Mouse (Mus musculus): ENCODE results near the gene Camk1d. TPM values are rescaled to one million over a fixed set of nuclear protein-coding genes. Genes with fewer than 3 reads are reported as not detected.
"Not testable (repeated sequence)": the region's sequence is repeated elsewhere in the genome, so short reads cannot be mapped to it uniquely, and the experiment has no call there.

The Camk1d gene
- total RNA-seq, 2 experiments from 2014 or later: 64.2 to 64.3 TPM

- intact Hi-C loops (cut with DNase I): no loop called here
- DNase-seq: no peak
These were observed 89.9 kb downstream of the Camk1d start for GRCm38 (mm10) chr2:5624379-5624778.

- intact Hi-C loops (cut with DNase I): no loop called here
- DNase-seq: no peak
These were observed 95.9 kb downstream of the Camk1d start for GRCm38 (mm10) chr2:5618361-5618896.

DNA sequence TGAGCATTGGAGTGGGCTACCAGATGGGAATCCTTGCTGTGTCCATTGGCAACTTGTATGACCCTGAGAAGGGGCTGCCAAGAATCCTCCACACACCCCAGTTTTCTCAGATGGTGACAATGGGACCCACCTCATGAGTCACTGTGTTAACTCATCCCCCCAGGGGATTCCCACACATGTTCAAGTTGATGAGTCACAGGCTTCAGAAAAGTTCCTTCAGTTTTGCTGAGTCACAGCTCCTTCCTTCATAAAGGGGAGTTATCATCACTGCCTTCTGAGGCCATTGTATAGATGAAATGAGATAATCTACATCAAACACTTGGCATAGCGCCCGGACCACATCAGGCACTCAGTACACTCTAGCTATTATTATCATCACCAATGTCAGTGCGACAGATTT lies 99.4 kb downstream of the Camk1d start:
- intact Hi-C loops (cut with DNase I): no loop called here
- DNase-seq: peak; percentile 28

DNA sequence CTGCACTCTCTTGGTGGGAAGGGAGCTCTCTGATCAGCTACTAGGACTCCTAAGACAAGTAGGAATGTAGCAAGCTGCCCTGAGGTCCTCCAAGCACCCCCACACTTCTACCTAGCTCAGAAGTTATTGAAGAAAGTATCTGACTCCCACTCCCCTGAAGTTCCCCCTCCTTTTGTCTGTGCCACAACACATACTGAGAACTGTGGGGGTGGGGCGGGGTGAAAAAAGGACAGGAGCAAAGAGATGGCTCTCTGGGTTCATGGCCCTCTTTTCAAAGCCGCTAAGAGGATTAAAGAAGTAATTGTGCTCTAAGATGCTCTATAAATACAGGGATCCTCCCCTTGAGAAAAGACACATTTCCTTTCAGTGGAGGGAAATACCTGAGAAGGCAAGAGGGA lies 100.0 kb downstream of the Camk1d start:
- DNase-seq: no peak
- intact Hi-C loops (cut with DNase I): no loop called here

DNA sequence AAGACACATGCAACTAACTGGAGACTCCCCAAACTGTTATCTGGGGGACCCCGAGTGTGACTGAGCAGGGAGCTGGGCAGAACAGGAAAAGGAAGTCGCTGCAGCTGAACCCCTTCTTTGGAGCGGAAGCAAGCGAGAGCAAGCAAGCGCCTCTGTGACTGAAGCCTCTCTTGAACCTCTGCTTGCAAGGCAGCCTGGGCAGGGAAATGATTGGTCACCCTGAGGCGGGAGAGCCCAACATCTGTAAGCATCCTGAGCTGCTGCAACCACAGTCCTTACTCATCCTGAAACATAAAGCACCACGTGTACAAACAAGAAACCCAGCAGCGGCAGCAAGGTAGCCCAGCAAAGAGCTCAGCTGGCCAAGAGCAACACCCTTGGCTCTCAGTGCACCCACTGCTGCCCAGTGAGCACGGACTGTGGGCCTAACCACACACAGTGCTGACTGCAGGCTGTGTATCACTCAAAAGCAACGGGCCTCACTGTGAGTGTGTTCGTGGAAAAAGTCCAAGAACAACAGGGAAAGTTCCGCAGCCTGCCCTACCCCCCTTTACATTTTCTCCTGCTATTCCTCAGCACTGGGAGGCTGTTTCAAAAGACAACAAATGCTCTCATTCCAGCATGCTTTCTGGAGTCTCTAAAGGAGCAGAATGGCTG lies 100.5 kb downstream of the Camk1d start:
- DNase-seq: no peak
- intact Hi-C loops (cut with DNase I): no loop called here

- intact Hi-C loops (cut with DNase I): no loop called here
- no peak for DNase-seq
These were observed 102.7 kb downstream of the Camk1d start for GRCm38 (mm10) chr2:5611601-5612000.

GRCm38 (mm10) chr2:5610521-5610920 lies 103.8 kb downstream of the Camk1d start:
- peak; percentile 32 for DNase-seq
- intact Hi-C loops (cut with DNase I): no loop called here

DNA sequence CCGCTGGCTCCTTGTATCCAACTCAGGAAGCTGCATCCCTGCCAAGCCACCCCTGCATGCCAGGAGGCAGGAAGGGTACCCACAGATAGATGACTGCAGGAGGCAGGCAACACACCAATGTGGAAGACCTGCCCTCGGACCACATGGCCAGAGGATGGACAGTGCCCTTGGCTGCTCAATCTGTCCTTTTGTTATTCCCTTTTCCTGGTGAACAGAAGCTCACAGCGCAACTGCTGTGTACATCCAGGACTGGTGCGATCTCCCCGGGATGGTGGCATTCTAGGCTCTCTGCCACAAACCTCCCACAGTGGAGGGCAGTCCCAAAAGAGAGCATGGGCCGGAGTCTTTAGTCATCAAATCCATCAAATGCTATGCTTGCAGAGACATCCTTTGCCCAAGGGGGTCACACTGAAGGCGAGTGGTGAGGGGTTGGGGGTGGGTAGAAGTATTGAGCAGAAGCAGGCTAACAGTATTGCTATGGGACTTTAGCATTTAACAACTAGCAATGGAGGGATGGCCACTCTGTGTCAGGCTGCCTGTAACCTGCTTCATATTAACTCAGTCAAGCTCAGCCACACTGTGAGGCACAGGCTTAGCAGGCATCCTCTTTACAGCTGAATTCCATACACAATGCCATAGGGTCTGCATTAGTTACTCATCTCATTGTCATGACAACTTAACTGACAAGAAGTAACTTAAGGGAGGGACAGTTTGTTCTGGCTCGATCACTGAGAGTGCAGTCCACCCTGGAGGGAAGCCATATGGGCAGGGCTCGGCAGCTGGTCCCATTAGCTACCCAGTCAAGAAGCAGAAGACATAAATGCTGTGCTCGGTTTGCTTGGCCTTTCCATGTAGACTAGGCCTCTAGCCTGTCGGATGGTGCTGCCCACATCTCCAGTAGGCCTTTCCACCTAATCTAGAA lies 106.1 kb downstream of the Camk1d start:
- intact Hi-C loops (cut with DNase I): no loop called here
- peak; percentile 58 for DNase-seq

DNA sequence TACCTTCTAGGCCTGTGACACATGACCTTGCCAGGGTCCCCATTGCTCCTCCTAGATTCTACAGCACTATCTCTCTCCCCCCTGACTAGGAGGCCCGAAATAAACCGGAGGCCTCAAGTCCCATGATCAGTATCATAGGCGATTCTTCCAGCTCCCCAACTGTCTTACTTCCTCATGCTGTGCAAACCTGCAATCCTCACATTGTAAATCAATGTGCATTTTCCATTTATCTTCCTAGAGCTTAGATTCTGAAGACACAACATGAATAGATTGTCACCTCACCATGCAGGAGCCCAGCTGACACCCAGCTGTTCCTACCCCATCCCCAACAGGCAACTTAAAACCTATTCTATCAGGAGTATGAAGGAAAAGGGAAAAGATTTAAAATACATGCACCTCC lies 108.5 kb downstream of the Camk1d start:
- intact Hi-C loops (cut with DNase I): no loop called here

GRCm38 (mm10) chr2:5602044-5602443 lies 112.3 kb downstream of the Camk1d start:
- intact Hi-C loops (cut with DNase I): no loop called here
- DNase-seq: no peak

More for the DNA sequence above, 108.5 kb downstream of the Camk1d start:
- no peak for DNase-seq

GRCm38 (mm10) chr2:5601243-5601642 lies 113.1 kb downstream of the Camk1d start:
- intact Hi-C loops (cut with DNase I): not testable (repeated sequence)

DNA sequence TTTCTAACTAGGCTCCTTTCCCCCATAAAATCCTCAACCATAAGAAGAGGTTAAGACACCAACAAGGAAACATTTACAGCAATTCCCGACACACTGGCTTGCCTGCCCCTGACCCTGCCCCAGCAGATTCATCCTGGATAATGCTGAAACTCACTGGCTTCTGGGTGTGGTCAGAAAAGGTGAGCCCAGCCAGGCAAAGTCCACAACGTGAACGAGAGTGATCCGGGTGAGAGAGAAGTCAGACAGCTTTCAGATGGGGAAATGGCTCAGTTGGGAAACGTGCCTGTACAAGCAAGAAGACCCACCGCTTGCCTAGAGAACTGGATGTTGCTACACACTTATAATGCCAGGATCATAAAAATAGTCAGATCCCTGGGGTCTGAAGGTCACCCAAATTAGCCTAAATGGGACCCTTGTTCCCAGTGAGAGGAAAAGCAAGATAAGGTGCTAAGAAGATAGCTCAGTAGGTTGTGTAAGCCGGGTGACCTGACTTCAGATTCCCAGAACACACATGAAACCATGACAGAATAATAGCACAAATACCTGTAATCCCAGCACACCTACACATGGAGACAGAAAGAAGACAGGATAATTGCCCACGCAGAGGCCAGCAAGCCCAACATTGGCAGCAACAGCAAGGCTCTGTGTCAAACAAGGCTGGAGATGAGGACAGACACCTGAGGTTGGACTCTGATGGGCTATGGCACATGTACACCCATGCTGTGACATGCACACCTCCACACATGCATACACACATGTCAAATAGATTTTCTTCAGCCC lies 113.9 kb downstream of the Camk1d start:
- no peak for DNase-seq
- intact Hi-C loops (cut with DNase I): no loop called here

More at GRCm38 (mm10) chr2:5601243-5601642, 113.1 kb downstream of the Camk1d start:
- DNase-seq: peak; percentile 12

- no peak for DNase-seq
- intact Hi-C loops (cut with DNase I): no loop called here
These were observed 114.6 kb downstream of the Camk1d start for GRCm38 (mm10) chr2:5599713-5600112.

DNA sequence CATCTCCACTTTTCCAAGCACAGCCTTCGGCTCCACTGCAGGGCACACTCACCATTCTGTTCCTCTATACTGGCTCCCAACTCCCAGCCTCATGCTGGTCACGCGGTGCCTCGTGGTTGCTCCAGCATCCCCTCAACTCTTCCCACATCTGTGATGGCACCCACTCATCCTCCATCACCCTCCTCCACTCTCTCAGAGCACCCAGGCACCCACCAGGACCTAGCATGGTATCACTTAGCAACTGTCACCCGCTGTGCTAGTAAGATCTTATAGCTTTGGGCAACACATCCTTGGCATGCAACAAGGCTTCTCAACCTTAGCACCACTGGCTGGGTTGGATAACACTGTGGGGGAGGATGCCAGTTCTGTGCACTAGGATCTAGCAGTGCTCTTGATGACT lies 115.8 kb downstream of the Camk1d start:
- intact Hi-C loops (cut with DNase I): no loop called here
- DNase-seq: no peak

DNA sequence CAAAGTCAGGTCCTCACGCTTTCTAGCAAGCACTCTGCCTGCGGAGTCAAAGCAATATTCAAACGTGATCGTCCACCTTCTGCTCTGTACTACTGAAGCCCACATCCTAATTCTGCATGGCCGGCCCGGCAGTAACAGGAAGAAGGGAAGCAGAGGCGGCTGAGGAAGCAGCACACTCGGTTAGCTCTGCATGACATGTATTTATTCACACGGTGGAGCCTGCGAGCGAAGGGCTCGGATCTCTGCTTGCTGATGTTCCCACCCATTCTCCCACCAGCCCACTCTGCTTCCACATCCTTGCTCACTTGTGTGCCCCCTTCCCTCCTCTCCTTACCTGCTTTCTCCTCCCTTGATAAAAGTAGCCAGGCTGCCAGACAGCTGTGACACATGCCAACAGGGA lies 117.4 kb downstream of the Camk1d start:
- DNase-seq: no peak
- intact Hi-C loops (cut with DNase I): no loop called here

GRCm38 (mm10) chr2:5595356-5596191 lies 118.7 kb downstream of the Camk1d start:
- intact Hi-C loops (cut with DNase I): no loop called here
- DNase-seq: no peak

GRCm38 (mm10) chr2:5592461-5593136 lies 121.7 kb downstream of the Camk1d start:
- no peak for DNase-seq
- intact Hi-C loops (cut with DNase I): no loop called here

GRCm38 (mm10) chr2:5590074-5590473 lies 124.2 kb downstream of the Camk1d start:
- intact Hi-C loops (cut with DNase I): no loop called here
- DNase-seq: no peak

GRCm38 (mm10) chr2:5589163-5589562 lies 125.2 kb downstream of the Camk1d start:
- intact Hi-C loops (cut with DNase I): no loop called here
- DNase-seq: no peak
